Mouse (Mus musculus): ENCODE results near the gene Sorcs2.
"Not testable (repeated sequence)": the region's sequence is repeated elsewhere in the genome, so short reads cannot be mapped to it uniquely, and the experiment has no call there.

Sorcs2 gene

DNA sequence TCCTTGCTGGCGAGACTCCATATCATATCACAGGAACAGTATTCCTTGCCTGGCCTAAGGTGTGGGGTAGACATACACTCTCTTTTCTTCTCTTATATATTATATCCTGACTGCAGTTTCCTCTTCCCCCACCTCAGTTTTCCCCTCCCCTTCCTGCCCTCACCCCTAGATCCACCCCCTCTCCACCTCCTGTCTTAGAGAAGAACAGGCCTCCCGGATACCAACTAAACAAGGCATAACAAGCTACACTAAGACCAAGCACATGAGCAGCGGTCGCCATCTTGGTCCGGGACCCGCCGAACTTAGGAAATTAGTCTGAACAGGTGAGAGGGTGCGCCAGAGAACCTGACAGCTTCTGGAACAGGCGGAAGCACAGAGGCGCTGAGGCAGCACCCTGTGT, 160.4 kb downstream of the Sorcs2 start:
- in situ Hi-C loops (cut with MboI, MseI) = not testable (repeated sequence)

DNA sequence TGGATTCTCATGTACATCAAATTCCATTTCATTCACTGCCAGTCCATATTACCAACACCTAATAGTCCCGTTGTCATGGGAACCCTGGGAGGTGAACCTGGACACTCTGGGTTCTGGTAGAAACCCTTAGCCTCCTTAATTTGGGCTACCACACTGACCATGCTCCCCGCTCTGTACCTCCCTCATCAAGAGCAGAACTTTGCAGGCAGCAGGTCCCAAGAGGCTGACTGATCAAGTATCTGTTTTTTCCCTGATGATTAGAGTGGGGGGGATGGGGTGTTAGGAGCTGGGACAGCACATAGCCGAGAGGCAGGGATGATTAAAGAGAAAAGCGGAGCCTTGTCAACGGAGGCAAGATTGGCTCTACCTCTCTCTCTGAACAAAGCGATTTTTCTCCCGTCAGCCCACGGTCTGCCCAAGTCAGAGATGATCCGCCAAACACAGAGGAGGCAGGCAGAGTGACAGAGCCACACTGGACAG, 167.6 kb downstream of the Sorcs2 start:
- in situ Hi-C loops (cut with MboI, MseI) = no loop called here

DNA sequence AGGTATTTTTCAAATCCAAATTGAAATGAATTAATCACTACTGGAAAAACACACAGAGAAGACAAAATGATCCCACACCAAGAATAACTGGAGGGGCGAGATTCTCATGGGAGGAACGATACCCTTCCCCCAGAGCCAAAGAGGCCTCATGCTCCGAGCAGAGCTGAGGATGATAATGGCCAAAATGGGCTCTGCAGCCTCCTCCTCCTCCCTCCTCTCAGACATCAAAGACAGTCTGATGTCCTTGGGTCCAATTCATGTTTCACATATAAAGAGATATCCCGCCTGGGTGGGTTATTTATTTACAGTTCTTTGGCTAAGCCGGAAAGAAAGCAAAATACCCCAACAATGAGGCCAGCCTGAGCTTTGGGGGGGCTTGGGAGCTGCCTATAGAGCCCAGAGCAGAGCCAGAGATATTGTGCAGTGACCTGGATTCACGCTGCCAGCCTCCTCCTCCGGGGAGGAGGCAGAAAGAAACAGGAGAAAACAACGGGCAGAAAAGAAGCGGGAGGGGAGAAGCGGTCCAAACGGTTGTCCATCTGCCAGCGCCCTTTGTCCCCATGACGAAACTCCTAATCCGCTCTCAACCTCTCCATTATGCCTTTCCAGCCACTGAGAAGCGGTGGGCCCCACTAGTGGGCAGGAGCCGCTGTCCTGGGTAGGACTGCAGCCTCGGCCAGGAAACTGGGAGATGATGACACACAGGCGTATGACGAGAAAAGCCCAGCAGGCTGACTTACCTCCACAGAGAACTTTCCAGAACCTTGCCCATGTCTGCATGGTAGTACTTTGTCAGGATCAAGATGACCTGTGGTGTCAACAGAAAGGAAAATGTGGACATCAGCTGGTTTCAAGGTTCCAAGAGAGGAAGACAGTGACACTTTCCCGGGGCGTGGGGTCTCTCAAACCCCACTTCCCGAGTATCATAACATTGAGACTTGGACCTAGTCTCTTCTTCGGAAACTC, 169.3 kb downstream of the Sorcs2 start:
- in situ Hi-C loops (cut with MboI, MseI) = no loop called here

DNA sequence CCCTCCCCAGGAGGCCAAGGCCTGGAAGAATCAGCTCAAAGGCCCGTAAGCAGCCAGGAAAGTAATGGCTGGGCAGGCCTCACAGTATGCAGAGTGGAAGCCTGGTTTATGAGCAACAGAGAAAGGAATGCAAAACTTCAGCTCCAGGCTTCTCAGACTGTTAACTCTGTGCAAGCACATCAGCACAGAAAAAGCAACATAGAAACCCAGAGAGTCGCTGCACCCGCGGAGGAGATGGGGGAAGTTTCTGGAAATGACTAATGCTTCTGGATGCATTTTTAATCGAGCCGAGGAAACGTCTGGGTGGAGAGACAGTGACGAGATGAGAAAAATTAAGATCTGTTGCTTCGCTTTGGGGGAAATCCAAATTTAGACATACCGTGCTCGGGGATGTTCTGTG, 171.6 kb downstream of the Sorcs2 start:
- in situ Hi-C loops (cut with MboI, MseI) = no loop called here

DNA sequence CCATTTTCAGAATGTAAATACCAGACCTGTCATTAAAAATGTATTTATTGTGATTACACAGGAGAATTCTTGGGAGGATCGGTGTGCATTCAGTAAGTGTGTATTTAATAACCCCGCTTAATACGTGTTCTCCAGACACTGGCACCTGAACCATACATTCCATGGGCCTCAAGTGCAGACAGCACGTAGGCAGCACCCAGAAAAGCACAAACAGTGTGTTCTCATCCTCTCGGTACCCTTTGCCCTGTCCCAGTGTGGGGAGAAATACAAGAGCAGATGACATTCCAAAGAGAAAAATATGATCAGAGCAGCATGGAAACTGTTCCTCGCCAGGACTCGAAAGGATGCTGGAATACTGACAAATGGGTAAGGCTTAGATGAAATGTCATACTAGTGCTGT, 172.1 kb downstream of the Sorcs2 start:
- in situ Hi-C loops (cut with MboI, MseI) = no loop called here

DNA sequence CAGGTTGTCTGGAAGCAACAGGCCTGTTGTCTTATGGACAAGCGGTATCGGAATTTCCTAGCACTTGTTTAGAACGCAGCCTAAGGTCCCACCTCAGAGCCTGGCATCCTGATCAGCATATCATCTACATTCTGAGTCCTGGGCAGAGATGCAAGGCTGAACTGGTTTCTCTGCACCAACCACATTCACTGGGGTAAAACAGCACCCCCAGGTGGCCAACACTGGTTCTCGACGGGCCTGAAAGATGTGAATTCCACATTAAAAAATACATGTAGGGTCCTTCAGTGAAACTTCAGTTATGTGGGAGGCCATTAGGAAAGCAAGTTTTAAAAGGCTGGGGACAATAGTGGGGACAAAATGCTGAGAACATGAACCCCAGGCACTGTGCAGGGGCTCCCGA, 174.2 kb downstream of the Sorcs2 start:
- in situ Hi-C loops (cut with MboI, MseI) = no loop called here

DNA sequence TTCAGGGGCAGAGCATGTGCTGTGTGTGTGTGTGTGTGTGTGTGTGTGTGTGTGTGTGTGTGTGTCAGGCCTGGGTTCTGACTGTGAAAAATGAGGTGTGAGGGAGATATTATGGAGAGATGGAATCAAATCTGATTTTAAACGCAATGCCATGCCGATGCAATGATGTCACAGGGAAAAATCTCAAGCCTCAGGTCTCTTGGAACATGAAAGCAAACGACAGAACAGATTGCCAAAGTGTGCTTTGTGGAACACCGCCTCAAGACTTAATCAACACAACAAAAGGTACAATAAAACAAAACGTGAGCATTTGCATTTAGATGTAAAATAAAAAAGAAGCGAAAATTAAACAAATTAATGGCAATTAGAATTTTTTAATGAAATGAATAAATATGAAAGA, 177.3 kb downstream of the Sorcs2 start:
- in situ Hi-C loops (cut with MboI, MseI) = no loop called here

DNA sequence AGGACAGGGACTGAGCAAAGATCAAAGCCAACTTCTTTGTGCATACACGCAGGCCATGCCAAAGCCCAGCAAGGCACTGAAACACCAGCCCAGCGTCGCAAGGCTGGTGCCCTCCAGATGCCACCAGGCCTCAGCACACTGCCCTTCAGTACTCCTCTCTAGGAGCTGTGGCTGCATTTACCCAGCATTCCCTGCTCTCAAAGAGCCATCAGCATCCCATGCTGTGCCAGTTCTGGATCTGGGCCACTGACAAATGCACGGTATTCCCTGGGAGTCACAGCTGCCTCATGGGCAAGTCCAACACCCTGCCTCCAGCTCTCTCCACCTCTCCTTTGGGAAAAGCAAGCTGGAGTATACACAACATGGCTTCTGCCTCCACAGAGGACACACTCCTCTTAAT, 177.8 kb downstream of the Sorcs2 start:
- in situ Hi-C loops (cut with MboI, MseI) = no loop called here

DNA sequence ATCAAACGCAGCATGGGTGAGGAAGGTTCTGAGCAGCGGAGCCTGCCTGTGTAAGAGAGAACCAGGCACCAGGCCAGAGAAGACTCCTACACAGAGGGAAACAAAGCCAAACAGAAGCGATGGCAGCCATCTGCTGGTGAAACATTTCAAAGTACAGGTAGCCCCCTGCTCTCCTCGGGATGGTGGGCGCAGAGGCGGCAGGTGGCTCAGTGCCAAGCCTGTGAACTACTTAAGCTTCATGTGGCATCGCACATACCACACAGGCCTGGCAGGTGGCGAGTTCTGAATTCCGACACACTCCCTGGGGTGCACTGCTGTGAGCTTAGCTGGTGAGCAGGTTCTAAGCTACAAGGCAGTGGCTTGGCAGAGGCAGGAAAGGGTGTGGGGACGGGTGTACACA, 184.6 kb downstream of the Sorcs2 start:
- in situ Hi-C loops (cut with MboI, MseI) = no loop called here

DNA sequence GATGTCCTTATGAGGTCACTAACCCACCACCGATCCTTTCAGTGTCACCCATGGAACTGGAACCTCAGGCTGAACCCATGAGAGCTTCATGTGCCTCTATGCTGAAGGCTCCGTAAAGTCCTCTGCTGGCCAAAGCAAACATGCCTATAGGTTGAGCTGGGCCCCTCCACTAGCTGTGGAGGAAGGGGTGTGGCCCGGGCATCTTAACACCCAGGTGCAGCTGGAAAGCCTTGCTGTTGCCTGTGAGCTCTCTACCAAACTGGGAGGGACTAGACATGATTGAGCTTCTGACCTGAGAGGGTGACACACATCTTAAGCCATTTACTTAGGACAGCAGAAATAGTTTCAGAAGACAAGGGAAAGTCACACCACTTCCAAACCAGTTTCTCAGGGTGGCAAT, 189.1 kb downstream of the Sorcs2 start:
- in situ Hi-C loops (cut with MboI, MseI) = no loop called here

DNA sequence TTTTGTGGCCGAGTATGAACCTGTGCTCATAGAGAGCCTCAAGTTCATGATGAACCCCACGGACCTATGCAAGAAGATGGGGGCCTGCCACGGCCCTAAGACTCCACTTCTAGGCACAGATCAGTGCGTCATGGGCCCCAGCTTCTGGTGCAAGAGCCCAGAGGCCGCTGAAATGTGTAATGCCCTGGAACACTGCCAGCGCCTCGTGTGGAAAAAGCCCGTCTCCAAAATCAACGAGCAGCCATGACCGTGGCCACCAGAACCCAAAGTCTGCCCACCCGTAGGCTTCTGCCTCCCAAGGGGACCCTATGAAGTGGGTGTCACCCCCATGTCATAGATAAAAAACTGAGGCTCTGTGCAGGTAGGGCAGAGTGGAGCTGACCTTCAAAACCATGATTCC, 192.5 kb downstream of the Sorcs2 start:
- in situ Hi-C loops (cut with MboI, MseI) = no loop called here

DNA sequence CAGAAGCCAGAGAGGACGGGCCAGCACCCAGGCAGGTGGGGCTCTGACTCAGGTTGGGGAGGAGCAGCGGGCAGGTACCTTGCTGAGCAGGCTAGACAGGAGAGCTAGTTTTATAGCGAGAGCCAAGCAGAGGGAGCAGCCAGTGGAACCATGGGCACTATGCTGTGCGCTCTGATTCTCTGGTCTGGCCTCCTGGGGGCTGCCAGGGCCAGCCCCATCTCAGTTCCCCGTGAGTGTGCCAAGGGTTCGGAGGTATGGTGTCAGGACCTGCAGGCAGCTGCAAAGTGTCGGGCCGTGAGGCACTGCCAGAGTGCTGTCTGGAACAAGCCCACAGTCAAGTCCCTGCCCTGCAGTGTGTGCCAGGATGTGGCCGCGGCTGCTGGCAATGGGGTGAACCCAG, 194.0 kb downstream of the Sorcs2 start, which contains the start of gene Psapl1:
Psapl1 (plus strand) TSS at position 106 of the 400 bp plus-strand sequence.
- in situ Hi-C loops (cut with MboI, MseI) = no loop called here

DNA sequence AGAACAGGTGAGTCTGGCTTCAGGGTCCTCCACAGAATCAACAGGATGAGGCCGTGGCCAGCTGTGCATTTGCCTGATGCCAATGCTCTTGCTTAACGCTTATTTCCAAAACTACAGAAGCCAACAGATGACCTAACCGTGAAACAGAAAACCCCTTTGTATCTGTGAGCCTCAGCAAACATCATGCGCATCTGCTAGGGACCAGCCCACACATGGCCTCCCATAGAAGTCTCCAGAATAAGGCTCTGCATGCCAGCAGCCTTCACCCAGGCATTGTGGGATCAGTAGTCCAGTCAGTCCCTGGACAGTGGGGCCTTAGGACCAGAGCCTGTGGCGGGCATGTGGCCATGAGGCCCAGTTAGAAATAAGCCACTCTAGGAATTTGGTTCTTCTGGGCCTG, 194.5 kb downstream of the Sorcs2 start:
- in situ Hi-C loops (cut with MboI, MseI) = no loop called here

DNA sequence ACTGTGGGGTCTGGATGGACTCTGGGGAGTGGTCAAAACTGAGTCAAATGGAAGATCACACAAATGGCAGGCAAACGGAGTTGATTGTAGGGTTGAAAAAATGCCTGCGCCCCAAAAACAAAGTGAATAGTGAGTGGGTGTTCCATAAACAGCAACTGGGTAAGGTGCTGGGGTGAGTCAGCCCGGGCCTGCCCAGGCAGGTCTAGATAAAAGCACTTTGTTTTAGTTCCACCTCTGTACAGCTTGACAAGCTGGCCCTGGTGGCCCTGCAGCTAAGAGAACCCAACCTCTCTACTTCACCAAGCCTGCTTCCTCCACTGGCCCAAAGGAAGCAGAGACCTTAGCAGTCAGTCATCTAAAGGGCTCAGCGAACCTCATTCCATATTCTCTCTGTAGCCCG, 195.2 kb downstream of the Sorcs2 start:
- in situ Hi-C loops (cut with MboI, MseI) = no loop called here

DNA sequence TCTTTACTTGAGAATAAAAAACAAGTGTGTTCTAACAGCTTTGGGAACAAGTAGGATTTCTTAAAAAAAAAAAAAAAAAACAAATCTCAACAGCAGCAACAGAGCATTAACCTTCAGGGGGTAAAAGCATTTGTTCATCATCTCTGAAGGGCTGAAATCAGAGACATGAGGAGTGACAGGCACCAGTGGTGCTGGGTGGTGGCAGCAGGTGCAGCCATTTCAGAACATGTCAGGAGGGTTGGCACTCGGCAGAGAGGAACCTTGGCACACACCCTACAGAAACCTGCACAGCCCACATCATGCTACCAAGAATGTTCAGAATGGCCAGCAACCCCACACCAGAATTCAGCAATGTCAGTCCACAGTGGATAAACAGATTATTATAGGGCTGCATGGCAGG, 198.4 kb downstream of the Sorcs2 start:
- in situ Hi-C loops (cut with MboI, MseI) = loop anchor here (10.0 kb wide), 1 partner anchor 945 kb away; no protein-coding TSS in a partner anchor

DNA sequence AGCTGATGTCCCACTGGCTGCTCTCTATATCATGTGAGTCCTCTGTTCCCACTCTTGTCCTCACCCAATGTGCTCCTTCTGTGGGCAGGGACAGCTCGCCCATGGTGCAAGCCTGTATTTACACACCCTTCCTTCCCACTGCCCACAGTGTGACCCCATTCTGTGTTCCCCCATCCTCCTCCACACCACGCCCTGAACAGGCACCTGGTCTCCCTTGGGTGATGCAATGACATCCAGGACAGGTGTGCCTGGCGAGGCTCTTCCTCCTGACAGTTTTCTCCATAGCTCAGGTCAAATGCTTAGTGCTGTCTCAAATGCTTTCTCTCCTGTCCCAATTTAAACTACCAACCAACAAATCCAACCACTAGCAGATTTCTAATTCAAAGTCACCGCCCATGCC, 202.5 kb downstream of the Sorcs2 start:
- in situ Hi-C loops (cut with MboI, MseI) = loop anchor here (10.0 kb wide), 1 partner anchor 949 kb away; no protein-coding TSS in a partner anchor

DNA sequence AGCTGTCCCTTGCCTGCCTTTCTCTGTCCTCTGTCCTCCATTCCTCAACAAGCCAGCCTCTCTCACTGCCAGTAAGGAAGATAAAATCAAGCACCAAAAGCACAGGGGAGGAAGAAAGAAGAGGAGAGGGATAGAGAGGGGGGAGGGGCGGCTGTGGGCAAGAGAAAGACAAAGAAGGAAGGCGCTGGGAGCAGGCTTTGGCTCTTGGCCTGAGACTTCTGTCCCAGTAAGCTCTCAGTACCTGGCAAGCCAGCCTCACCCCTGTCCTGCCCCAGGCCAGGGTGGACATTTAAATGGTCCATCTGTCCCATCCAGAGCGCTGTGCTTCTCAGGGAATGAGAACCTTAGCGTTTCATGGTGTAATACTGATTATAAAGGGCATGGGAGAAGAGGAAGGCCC, 203.3 kb downstream of the Sorcs2 start:
- in situ Hi-C loops (cut with MboI, MseI) = loop anchor here (10.0 kb wide), 1 partner anchor 950 kb away; no protein-coding TSS in a partner anchor

DNA sequence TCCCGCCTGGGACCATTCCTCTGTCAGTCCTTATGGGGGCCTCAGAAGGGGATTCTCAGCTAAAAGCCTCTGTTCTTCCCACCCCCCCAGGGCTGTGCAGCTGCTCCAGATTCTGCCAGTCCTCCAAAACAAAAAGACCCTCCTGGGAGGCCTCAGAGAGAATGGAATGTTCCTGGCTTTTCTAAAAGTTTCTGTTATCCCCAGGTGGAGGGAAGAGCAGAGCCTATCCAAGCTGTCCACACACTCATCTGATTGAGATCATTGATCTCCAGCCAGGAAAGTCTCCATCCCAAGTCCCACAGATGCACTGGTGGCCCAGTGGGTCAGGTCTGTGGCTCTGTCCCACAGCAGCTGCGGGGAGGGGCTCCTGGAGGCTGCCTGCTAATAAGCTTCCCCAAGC, 205.3 kb downstream of the Sorcs2 start:
- in situ Hi-C loops (cut with MboI, MseI) = loop anchor here (10.0 kb wide), 1 partner anchor 952 kb away; no protein-coding TSS in a partner anchor

DNA sequence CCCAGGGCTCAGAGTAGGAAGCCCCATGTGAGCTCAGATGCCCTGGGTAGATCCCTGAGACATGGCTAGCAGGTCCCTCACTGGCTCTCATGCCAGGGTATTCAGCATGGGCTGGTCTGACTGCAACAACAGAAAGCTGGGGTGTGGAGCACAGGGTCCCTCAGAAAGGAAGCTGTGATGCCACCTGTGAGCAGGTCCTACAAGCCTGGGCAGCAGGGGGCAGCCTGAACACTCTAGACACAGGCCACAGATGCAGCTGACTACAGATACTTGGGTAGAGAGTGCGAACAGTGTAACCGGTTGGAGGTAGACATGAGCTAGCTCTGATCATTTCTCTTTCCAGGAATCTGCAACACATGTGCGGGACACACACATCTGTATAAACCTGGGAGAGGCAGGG, 206.1 kb downstream of the Sorcs2 start:
- in situ Hi-C loops (cut with MboI, MseI) = loop anchor here (10.0 kb wide), 1 partner anchor 953 kb away; no protein-coding TSS in a partner anchor

DNA sequence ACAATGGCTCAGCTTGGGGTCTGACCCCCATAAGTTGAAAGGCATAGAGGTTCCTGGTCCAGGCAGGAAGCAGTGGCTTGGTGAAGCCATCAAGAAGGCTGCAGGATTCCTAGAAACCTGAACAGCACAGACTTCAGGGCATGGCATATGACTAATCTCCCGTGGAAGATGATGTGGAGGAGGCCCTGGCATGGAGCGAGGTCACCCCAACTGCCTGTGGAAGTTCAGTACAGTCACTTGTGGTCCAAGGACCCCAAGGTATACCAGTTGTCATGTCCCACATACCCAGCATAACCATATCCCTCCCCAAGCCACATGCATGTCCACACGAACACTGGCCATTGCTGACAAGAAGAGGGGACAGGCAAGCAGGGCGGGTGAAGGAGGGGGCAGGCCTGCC, 206.7 kb downstream of the Sorcs2 start:
- in situ Hi-C loops (cut with MboI, MseI) = loop anchor here (10.0 kb wide), 1 partner anchor 954 kb away; no protein-coding TSS in a partner anchor

DNA sequence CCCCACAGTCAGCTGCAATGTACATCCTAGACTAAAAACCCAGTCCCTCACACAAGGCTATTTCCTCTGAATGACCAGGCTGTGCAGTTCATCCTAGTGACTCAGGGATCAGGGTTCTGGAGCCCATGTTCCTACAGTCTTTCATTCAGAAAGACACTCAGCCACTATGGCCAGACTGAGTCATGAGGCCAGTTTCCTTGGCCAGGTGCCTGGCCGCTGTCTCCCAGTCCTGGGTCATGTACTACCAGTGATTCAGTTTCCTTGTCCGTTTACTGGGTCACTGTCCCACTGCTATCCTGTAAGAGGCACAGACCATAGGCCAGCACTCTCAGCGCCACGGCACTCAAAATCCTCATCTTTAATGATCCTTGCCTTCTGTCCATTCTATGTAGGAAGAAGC, 209.6 kb downstream of the Sorcs2 start:
- in situ Hi-C loops (cut with MboI, MseI) = no loop called here

DNA sequence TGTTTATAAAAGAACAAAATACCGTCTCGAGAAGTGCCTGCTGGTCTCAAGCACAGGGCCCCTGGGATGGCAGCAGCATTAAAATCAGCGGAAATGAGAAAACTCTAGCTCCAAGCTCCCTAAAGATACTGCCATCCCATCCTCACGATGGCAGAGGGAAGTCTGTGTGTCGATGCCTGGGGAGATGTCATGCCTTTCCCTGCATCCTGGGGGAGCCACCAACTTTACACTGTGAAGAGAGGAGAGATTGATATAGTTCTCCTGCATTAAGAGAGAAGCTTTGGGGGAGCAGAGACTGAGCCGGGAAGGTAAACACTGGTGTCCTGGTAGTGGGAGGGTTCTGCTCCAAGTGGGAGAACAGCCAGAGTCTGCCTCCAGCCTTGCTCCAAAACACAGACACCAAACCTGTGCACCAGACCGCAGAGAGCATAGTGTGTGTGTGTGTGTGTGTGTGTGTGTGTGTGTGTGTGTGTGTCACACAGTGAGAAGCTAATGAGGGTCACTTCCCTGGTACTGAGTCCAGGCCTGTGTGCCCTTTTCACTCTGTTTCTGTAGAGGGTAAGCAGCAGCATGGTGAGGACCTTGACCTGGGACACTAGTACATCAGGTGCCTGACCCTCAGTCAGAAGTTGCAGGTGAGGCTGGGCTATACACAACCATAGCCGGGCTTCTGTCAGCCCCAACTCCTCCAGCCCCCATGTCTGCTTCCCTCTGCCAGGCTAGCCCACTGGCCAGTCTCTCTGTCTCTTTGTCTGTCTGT, 211.5 kb downstream of the Sorcs2 start:
- in situ Hi-C loops (cut with MboI, MseI) = no loop called here

Measured in regulatory T cell (primary cell).